Mouse (Mus musculus): ENCODE results near the gene Rab5b.

Rab5b gene

DNA sequence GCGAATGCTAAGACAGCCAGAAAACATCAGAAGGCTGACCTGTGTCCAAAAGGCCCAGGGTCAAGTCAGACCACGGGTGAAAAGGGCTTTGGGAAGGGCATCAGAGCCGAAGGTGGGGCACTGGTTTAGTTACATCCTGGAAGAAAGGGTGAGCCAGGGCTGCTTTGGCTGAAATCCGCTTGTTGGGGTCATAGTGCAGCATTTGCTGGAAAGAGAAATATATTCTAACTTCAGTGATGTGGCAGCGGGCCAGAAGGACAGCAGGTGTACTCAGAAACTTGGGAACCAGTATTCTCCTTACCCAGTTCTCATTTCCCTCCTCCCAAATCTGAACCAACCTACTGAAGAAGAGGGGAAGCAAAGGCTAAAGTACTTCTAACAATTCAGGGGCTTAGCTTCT, 2.9 kb upstream of the Rab5b start:
- no peak for DNase-seq (ENCODE audit: low spot score in 2 of 2)

- no peak for DNase-seq (ENCODE audit: low spot score in 2 of 2)
Observed at GRCm38 (mm10) chr10:128697072-128697725, 1.1 kb upstream of the Rab5b start.

DNA sequence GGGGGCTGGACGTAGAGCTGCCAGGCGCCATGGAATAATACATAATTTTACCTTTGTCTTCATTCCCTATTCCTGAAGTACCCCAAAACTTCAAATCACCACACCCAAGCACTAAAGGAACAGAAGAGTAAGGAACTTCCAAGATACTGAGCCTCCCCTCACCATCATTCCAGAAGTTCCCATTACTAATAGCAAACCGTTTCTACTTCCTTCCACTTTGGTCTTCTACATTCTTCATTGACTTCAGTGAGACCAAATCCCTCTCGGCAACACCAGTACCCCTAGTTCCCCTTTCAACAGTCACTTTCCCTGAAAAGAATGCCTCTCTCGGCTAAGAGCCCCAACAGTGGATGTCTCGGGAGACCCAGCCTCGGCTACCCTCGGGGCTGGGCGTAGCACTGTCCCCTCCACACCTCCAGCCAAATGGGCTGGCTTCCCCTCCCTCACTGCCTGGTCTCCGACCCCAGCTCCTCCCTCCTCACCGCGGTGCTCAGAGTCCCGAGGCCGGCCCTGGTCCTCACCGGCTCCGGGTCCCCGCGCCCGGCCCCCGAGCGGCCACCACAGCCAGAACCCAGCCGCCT, 563 bp downstream of the Rab5b start:
- DNase-seq (ENCODE audit: low spot score in 2 of 2): no peak

GRCm38 (mm10) chr10:128674469-128675008, 21.5 kb downstream of the Rab5b start:
- no peak for DNase-seq (ENCODE audit: low spot score in 2 of 2)

DNA sequence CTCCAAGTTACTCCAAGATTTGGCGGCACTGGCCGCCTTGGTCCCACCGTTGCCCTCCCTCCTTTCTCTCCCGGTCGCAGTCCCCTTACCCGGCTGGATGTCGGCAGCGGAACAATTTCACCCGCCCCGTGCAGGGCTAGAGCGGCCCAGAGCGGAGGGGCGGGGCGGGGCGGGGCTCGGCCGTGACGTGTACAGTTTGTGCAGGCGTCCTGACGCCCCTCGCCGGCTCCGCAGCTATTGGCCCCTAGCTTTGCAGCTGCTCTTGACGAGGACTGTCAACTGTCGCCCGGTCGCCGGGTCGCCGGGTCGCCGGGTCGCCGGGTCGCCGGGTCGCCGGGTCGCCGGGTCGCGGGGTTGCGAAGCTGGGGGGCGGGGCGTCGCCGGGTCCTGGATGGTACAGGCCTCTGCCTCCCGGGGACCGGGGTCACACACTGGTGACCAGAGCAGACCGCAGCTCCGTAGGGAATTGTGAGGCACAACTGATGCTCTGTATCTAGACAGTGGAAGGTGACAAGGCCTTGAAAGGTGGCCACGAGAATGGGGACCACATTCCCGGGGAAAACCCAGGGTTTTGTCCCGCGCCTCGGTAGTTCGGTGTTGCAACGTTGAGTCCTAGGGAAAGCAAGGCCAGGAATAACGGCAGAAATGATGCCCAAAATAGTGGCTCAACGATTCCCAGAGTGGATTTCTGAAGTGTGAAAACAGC, 22.1 kb downstream of the Rab5b start, which contains the start of gene Suox:
Gene Suox, minus strand, starts transcription at position 311 of the 706 bp plus-strand sequence.
- DNase-seq (ENCODE audit: low spot score in 2 of 2): peak; percentile 70 to 80

- DNase-seq (ENCODE audit: low spot score in 2 of 2): no peak
Observed at GRCm38 (mm10) chr10:128671148-128671547, 24.9 kb downstream of the Rab5b start.

DNA sequence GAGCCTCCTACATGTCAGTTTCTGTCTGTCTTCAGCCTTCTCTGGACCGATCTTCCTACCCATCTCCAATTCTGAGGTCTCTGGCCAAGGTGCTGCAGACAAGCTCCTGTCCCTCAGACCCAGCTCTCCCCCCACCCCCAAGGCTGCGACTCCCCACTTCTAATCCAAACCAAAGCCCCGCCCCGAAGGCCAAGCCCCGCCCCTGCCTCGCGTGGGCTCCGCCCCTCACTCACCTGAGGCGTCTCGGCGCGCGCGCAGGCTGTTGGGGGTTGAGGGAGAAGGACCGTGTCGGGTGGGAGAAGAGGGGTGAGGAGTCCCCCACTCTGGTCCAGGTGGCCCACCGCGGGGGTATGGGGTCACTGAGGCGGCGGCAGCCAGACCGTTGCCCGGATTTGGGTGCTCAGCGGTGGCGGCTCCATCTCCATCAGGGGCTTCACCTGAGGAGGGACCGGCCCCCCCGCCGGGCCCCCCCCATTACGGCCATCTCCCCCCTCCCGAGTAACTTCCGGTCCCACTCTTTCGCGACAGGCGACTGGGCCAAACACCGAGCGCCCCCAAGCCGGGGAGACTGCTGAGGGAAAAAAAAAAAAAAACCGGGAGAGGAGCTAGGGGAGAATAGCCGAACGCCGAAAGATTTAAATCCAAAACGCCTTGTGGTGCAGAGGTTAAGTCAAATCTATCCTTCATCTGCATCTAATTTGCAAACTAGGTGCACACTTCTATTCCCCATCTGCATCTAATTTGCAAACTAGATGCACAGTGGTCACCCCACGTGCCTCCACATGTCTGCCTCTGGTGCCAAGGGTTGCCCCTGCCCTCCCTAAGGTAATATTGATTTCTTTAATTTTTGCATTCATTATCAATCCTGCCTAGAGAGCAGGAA, 27.0 kb downstream of the Rab5b start:
- DNase-seq (ENCODE audit: low spot score in 2 of 2): peak; percentile 52 to 68

- DNase-seq (ENCODE audit: low spot score in 2 of 2): no peak
Observed at GRCm38 (mm10) chr10:128665806-128666205, 30.3 kb downstream of the Rab5b start.

DNA sequence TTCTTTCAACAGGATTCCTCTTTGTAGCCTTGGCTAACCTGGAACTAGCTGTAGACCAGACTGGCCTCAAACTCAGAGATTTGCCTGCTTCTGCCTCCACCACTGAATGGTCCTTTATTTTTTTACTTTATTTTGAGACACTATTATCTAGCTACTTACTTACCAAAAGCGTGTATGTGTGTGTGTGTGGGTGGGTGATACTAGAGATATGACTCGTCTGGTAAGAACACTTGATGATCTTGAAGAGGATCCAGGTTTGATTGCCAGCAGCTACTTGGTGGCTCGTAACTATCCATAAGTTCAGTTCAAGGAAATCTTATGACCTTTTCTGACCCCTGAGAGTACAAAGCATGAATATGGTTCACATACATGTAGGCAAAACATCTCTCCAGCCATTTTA, 30.8 kb downstream of the Rab5b start:
- DNase-seq (ENCODE audit: low spot score in 2 of 2): no peak

GRCm38 (mm10) chr10:128664808-128665207, 31.3 kb downstream of the Rab5b start:
- no peak for DNase-seq (ENCODE audit: low spot score in 2 of 2)

DNA sequence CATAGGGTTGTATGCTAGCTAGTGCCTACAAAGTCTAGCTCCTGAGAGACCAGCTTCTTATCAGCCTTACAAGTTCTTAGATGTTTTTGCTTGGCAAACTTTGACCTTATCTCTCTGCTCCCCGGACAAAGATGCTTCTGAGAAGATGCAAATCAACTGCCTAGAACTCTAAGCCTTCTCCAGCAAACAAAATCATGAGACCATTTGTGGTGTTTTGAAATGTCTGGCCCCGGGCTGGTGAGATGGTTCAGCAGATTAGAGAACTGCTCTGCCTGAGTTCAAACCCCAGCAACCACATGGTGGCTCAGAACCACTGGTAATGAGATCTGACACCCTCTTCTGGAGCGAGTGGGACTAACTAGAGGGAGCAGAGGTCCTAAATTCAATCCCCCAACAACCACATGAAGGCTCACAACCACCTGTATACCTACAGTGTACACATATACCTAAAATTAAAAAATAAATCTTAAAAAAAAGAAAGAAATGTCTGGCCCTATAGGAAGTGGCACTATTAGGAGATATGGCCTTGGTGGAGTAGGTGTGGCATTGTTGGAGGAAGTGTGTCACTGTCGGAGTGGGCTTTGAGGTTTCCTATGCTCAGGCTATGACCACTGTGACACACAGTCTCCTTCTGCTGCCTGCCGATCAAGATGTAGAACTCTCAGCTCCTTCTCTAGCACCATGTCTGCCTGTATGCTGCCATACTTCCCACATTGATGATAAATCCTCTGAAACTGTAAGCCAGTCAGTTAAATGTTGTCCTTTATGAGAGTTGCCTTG, 32.4 kb downstream of the Rab5b start:
- no peak for DNase-seq (ENCODE audit: low spot score in 2 of 2)

DNA sequence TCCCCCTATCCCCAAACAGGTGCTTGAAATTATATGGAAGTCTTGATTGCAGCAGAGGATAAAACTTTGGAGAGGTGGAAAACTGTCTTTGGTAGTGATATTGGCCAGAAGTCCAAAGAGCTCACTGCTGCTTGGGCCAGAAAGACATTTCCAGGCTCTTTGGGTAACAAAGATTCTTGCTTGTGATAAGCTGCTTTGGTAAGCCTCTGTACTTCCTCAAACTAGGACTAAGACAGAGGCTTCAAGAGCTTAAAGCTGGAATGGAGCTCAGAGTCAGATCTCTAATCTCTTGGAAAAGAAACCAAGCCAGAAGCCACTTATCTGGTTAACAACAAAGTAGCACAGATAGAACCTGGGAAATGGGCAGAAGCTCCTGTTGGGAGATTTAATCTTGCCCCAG, 33.6 kb downstream of the Rab5b start:
- no peak for DNase-seq (ENCODE audit: low spot score in 2 of 2)

- DNase-seq (ENCODE audit: low spot score in 2 of 2): no peak
Observed at GRCm38 (mm10) chr10:128659490-128659889, 36.6 kb downstream of the Rab5b start.

DNA sequence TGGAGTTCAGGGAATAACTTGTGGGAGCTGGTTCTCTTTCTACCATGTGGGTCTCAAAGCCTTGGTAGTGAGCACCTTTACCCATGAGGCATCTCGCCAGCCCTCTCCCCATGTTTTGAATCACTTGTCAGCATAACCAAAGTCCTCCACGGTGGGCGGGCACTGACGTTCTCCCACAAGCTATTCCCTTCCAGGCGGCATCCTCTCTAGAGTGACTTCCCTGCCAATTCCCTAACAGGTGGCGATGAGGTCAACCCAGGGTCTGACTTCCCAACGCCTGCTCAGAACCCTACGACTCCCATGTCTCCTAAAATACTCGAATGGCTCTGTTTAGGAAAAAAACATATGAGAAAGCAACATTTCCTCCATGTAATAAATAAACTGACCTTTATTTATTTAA, 38.2 kb downstream of the Rab5b start:
- no peak for DNase-seq (ENCODE audit: low spot score in 2 of 2)

DNA sequence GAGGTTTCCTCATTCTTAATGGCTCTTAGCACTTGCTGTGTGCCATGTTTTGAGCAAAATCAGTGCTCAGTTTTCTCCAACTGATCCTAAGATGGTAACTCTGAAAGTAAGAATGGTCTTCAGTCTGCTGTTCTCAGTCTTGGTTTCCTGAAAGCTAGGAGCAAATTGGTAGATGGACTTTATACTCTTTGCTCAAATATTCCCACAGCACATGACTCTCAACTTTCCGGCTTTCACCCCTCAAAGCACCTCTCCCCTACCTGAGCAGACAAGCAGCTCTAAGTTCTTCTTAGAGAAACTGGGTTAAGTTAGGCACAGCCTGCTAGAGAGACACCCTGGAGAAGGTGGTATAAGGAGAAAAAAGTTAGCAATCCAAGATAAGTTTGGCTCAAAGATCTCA, 39.3 kb downstream of the Rab5b start:
- DNase-seq (ENCODE audit: low spot score in 2 of 2): no peak

DNA sequence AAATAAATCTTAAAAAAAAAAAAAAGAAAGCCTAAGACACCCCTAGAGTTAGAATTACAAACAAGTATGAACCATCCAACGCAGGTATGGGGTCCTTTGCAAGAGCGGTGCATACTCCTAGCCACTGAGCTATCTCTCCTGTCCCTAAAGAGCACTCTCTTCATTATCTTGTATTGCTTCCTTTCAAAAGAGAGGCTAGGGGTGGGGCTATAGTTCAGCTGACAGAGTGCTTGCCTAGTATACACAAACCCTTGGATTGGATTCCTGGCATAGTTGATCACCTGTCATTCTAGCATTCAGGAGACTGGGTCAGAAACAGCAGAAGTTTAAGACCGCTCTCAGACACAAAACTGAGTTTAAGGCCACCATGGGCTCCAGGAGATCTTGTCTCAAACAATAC, 40.8 kb downstream of the Rab5b start:
- no peak for DNase-seq (ENCODE audit: low spot score in 2 of 2)

DNA sequence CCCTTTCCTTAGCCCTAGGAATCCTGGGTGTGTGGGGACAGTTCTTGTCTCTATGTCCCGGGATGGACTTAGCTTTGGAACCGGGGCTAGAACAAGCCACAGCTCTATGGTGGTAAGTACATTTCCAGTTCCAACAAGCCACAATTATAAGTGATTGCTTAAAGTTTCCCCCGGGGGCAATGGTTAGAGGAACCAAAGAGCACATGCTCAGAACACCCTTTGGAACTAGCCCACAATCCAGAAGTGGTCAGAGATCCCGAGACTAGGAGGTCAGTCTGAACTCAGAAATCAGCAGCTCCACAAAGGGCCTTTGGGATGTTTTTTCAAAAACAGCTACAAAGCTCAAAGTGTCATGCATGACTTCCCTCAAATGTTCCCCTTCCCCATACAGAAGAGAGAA, 42.2 kb downstream of the Rab5b start:
- DNase-seq (ENCODE audit: low spot score in 2 of 2): no peak

DNA sequence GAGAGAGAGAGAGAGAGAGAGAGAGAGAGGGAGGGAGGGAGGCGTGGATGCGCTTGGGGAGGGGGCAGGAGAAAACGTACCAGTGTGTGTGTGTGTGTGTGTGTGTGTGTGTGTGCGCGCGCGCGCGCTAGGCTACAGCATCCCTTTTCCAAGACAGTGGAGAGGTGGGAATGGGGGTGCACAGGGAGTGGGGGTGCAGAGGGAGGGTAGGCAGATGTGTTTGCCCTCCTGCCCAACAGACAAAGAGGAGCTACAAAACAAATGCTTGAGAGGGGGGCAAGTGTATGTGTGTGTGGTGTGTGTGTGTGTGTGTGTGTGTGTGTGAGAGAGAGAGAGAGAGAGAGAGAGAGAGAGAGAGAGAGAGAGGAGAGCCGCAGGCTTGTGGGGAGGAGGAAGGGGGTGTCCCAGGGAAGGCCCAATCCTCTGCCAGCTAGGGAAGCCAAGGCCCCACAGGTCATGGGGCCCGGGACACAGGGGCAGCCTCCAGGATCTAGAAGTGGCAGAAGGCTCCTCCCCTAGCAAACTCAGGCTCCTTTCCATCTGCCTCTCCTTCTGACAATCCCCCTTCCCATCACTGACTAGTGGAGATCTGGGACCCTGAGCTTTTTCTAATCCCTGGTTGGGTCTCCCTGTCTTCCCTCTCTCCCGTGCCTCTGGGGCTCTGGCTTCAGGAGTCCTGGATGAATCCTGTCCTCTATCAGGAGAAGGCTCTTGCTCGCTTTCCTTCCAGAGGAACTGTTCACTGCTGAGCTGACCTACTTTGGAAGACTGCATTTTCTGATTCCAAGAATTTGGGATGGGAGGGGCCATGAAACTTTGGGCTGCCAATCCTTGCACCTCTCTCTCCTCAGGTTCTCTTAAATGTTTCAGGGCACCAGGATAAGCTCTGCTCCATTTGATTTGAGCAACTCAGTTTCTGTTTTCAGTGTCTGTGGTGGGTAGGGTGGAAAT, 49.6 kb downstream of the Rab5b start:
- peak in 1 of 2 experiments; percentile 22 for DNase-seq (ENCODE audit: low spot score in 2 of 2)

GRCm38 (mm10) chr10:128645111-128646011, 50.7 kb downstream of the Rab5b start, which contains the start of gene Ikzf4:
TSS of gene Ikzf4 (minus strand) at chr10:128645991.
- peak; percentile 32 to 39 for DNase-seq (ENCODE audit: low spot score in 2 of 2)
